Mouse (Mus musculus): ENCODE measurements around the gene Arvcf.

DNA sequence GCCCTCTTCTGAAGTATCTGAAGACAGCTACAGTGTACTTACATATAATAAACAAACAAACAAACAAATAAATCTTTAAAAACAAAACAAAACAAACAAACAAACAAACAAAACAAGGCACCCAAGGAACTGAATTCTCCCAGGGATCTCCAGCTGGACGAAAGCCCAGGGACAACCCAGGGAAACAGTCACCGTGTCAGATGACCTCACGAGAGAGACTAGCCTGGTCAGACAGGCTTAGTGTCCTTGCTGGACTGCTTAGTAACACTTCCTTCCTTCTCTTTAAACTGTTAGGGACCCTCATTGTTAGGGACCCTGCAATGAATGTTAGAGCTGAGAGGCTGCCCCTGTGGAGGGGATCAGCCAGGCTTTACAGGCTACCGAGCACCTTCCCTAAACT lies 10.7 kb upstream of the Arvcf start:
- TF ChIP-seq CHD2 (IDR thresholded peaks at IDR 0.05; ENCODE audit: low read depth, low read length) = no peak
- TF ChIP-seq ZNF384 (IDR thresholded peaks at IDR 0.05; ENCODE audit: low read depth, low read length) = no peak
- TF ChIP-seq ZC3H11A (IDR thresholded peaks at IDR 0.05; ENCODE audit: borderline replicate concordance, low read depth, low read length) = no peak
